Comparison of ENCODE assay signal across 7 mouse cellular contexts in genomic region chrX:13347027-13347840, GRCm38 (mm10).
A peak's percentile ranks its signal among the peaks of the same experiment; 100 is the strongest.
DNase-seq lines count a peak whose midpoint lies in the region; ATAC-seq and TF ChIP-seq lines count a peak whose summit lies in the region.

No protein-coding gene starts in this region.

- H3K27me3 ChIP-seq in embryonic facial prominence, embryonic 10.5 days (replicated peaks; ENCODE audit: low read depth, poor library complexity, severe bottlenecking) = peaks cover 88% of the 10 kb centered on the region
- no peaks in the 10 kb centered on the region for H3K27me3 ChIP-seq in heart, adult 2 months (ENCODE audit: control insufficient read depth, insufficient read depth, low read length)
- peaks cover 30% of the 10 kb centered on the region; the same call in 1 of the 2 replicates for H3K27me3 ChIP-seq in limb, embryonic 13.5 days
- H3K27me3 ChIP-seq in midbrain, embryonic 15.5 days (replicated peaks) = peaks cover 6% of the 10 kb centered on the region; the same call in 1 of the 2 replicates

- peak overlapping the region; percentile 53 for H3K4me3 ChIP-seq in embryonic facial prominence, embryonic 10.5 days
- peak overlapping the region; percentile 54 for H3K4me3 ChIP-seq in heart, adult 2 months
- H3K4me3 ChIP-seq in limb, embryonic 13.5 days = peak overlapping the region; percentile 43
- H3K4me3 ChIP-seq in midbrain, embryonic 15.5 days = peak overlapping the region; percentile 43

- H3K36me3 ChIP-seq in embryonic facial prominence, embryonic 10.5 days (replicated peaks) = no peaks in the 10 kb centered on the region
- H3K36me3 ChIP-seq in heart, adult 2 months (ENCODE audit: control insufficient read depth, insufficient read depth, low read length) = no peaks in the 10 kb centered on the region
- no peaks in the 10 kb centered on the region for H3K36me3 ChIP-seq in limb, embryonic 13.5 days
- H3K36me3 ChIP-seq in midbrain, embryonic 15.5 days (replicated peaks) = no peaks in the 10 kb centered on the region

- intact Hi-C loops in heart, adult 2 months (cut with DNase I) = loop anchor here (5.0 kb wide), 2 partner anchors 120 to 160 kb away; no protein-coding TSS in a partner anchor

- ATAC-seq in limb, embryonic 13.5 days (ENCODE audit: low FRiP score, low read depth) = peak; percentile 87
- peak; percentile 95 for ATAC-seq in midbrain, embryonic 15.5 days (replicated peaks)

- TF ChIP-seq EP300 in heart, adult 2 months (IDR thresholded peaks at IDR 0.05; ENCODE audit: insufficient read depth, low read depth, low read length) = no peak

- 8% methylated on average over 27 of the region's 27 CpGs for WGBS in embryonic facial prominence, embryonic 10.5 days
- WGBS in heart, adult 2 months = 6% methylated on average over 27 of the region's 27 CpGs
- WGBS in limb, embryonic 13.5 days = 6% methylated on average over 27 of the region's 27 CpGs
- WGBS in midbrain, embryonic 15.5 days = 6% methylated on average over 27 of the region's 27 CpGs

- TF ChIP-seq POLR2A in heart, adult 2 months (IDR thresholded peaks at IDR 0.05; ENCODE audit: insufficient read depth, low read depth, low read length) = peak; percentile 39

- peaks cover 36% of the 10 kb centered on the region for H3K4me1 ChIP-seq in embryonic facial prominence, embryonic 10.5 days
- H3K4me1 ChIP-seq in heart, adult 2 months (ENCODE audit: control insufficient read depth, insufficient read depth, low read length) = peaks cover 3% of the 10 kb centered on the region
- peaks cover 25% of the 10 kb centered on the region for H3K4me1 ChIP-seq in limb, embryonic 13.5 days
- H3K4me1 ChIP-seq in midbrain, embryonic 15.5 days = peaks cover 19% of the 10 kb centered on the region

- peak overlapping the region; percentile 78 for H3K9ac ChIP-seq in heart, adult 2 months (ENCODE audit: low read depth, low read length)
- peak overlapping the region; percentile 53; the same call in 1 of the 2 replicates for H3K9ac ChIP-seq in limb, embryonic 13.5 days
- peak overlapping the region; percentile 43 for H3K9ac ChIP-seq in midbrain, embryonic 15.5 days

- peak overlapping the region; percentile 92 for H3K27ac ChIP-seq in embryonic facial prominence, embryonic 10.5 days (replicated peaks)
- H3K27ac ChIP-seq in heart, adult 2 months = peak overlapping the region; percentile 79
- peak overlapping the region; percentile 87 for H3K27ac ChIP-seq in limb, embryonic 13.5 days
- H3K27ac ChIP-seq in midbrain, embryonic 15.5 days = peak overlapping the region; percentile 94

- peak; percentile 85 for DNase-seq in adrenal gland, postnatal 14 days
- DNase-seq in embryonic facial prominence, embryonic 10.5 days (ENCODE audit: low spot score) = peak; percentile 84
- peak; percentile 79 to 81 for DNase-seq in heart, adult 2 months
- peak; percentile 26 to 47 for DNase-seq in kidney, adult 8-10 months
- DNase-seq in spleen, adult 18-20 months = peak; percentile 29 to 50

- H3K79me2 ChIP-seq in heart, adult 2 months (replicated peaks; ENCODE audit: control insufficient read depth, insufficient read depth, low read length) = no peaks in the 10 kb centered on the region

- 0 out of 2 replicates have a peak, but pooled peaks have one; percentile 10 for TF ChIP-seq CTCF in heart, adult 2 months (IDR thresholded peaks at IDR 0.05)

- H3K9me3 ChIP-seq in embryonic facial prominence, embryonic 10.5 days = no peaks in the 10 kb centered on the region
- H3K9me3 ChIP-seq in limb, embryonic 13.5 days = no peaks in the 10 kb centered on the region
- no peaks in the 10 kb centered on the region for H3K9me3 ChIP-seq in midbrain, embryonic 15.5 days

- peak overlapping the region; percentile 62 for H3K4me2 ChIP-seq in limb, embryonic 13.5 days (replicated peaks)
- peak overlapping the region; percentile 61 for H3K4me2 ChIP-seq in midbrain, embryonic 15.5 days

Comparison
In these comparisons a context has a peak if more than half of its experiments do, and no peak if none do; other contexts are left out.
1. Peak in every context shown above with its lines: DNase-seq, ATAC-seq, H3K4me3 ChIP-seq and H3K27ac ChIP-seq.